Mouse (Mus musculus) liver, embryonic 12.5 days (tissue): ENCODE data around the gene Wfdc21. TPM values are rescaled to one million over a fixed set of nuclear protein-coding genes. Genes with fewer than 3 reads are reported as not detected.

Experiments
- ATAC-seq: fragments of 200-750 bp; cut with Nextera tagmentation; 2 replicates; pipeline ENCODE4 v1.8.0; 2017; ENCODE audit warnings: moderate number of reproducible peaks, mild to moderate bottlenecking, moderate library complexity
- H3K27ac ChIP-seq: fragments of 300-500 bp; sonication (generic); 2 replicates; pipeline ENCODE4 v1.5.1; 2016; ENCODE audit warnings: mild to moderate bottlenecking
- H3K27me3 ChIP-seq: fragments of 300-500 bp; sonication (generic); replicated peaks from 2 replicates; pipeline ENCODE4 v1.6.1; 2016; ENCODE audit warnings: mild to moderate bottlenecking, moderate library complexity
- H3K36me3 ChIP-seq: fragments of 300-500 bp; sonication (generic); 2 replicates; pipeline ENCODE4 v1.6.1; 2016; ENCODE audit warnings: mild to moderate bottlenecking, moderate library complexity
- H3K4me1 ChIP-seq: fragments of 300-500 bp; sonication (generic); 2 replicates; pipeline ENCODE4 v1.6.1; 2016
- H3K4me2 ChIP-seq: fragments of 300-500 bp; sonication (generic); 2 replicates; pipeline ENCODE4 v1.6.1; 2016; ENCODE audit warnings: mild to moderate bottlenecking, moderate library complexity
- H3K4me3 ChIP-seq: fragments of 300-500 bp; sonication (generic); 2 replicates; pipeline ENCODE4 v1.5.1; 2016; ENCODE audit warnings: mild to moderate bottlenecking, moderate library complexity
- H3K9ac ChIP-seq: fragments of 300-500 bp; sonication (generic); 2 replicates; pipeline ENCODE4 v1.6.1; 2016; ENCODE audit warnings: mild to moderate bottlenecking, moderate library complexity
- H3K9me3 ChIP-seq: fragments of 300-500 bp; sonication (generic); replicated peaks from 2 replicates; pipeline ENCODE4 v1.6.1; 2016; ENCODE audit warnings: mild to moderate bottlenecking, moderate library complexity
- WGBS: fragments of 180-500 bp; shearing (Covaris S2); methylation state at CpG from one replicate; pipeline ENCODE4 v1.1.7; 2016; ENCODE audit not compliant: insufficient replicate concordance; 5-methylcytosine and 5-hydroxymethylcytosine counted together
- polyA plus RNA-seq: library from polyadenylated mRNA; unstranded; fragments of >200 nt; fragmentation: Nextera tagmentation; extraction: Ambion mirVana; gene quantifications from 2 replicates; pipeline ENCODE4 v1.2.1, GENCODE M21; 2016

The Wfdc21 gene
- polyA plus RNA-seq, 1 experiment from 2014 or later: 4.1 TPM

DNA sequence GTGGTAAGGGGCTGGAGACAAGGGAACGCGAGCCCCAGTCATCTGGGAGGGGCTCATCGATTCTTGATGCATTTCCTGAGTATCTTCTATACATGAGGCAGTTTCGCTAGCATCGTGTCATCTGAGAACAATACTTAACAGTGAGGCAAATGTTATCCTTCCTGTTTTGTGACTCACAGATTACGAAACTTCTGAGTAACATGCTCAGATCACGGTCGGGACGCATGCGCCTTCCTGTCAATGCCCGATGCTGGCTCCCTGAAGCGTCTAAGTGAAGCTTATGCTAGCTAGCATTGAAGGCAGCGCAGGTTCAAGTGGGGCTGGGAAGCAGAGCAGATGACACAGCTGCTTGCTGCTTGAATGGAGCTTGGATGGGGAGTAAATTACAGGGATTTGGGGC is 42.5 kb downstream of the Wfdc21 start:
- Histone ChIP-seq H3K4me1 (no peaks in the 10 kb centered on the region), H3K4me3 (no peak overlapping the region), H3K27me3 (0 out of 2 replicates have a peak, but pooled peaks cover 2% of the 10 kb centered on the region), H3K4me2 (no peak overlapping the region), H3K27ac (no peak overlapping the region), H3K9me3 (no peaks in the 10 kb centered on the region), H3K9ac (no peak overlapping the region), H3K36me3 (no peaks in the 10 kb centered on the region)
- 26% methylated on average over 13 of the region's 13 CpGs for WGBS
- ATAC-seq: no peak

DNA sequence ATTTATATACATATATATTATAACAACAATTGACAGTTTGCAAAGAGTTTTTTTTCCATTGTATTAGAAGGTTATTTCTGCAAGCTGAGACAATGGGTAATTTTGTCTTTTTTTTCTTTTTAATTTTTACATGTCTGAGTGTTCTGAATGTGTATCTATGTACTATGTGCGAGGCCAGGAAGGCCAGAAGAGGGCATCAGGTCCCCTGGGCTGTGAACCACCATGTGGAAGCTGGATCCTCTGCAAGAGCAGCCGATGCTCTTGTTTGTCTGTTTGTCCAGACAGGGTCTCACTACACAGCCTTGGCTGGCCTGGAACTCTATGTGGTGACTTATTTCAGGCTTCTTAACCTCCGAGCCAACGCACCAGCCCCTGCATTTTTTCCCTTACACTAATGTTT is 44.4 kb downstream of the Wfdc21 start:
- Histone ChIP-seq H3K36me3 (no peaks in the 10 kb centered on the region), H3K27ac (no peak overlapping the region), H3K9me3 (no peaks in the 10 kb centered on the region), H3K27me3 (0 out of 2 replicates have a peak, but pooled peaks cover 6% of the 10 kb centered on the region), H3K9ac (no peak overlapping the region), H3K4me3 (no peak overlapping the region), H3K4me2 (no peak overlapping the region), H3K4me1 (no peaks in the 10 kb centered on the region)
- 40% methylated on average over 4 of the region's 4 CpGs for WGBS
- ATAC-seq: no peak

DNA sequence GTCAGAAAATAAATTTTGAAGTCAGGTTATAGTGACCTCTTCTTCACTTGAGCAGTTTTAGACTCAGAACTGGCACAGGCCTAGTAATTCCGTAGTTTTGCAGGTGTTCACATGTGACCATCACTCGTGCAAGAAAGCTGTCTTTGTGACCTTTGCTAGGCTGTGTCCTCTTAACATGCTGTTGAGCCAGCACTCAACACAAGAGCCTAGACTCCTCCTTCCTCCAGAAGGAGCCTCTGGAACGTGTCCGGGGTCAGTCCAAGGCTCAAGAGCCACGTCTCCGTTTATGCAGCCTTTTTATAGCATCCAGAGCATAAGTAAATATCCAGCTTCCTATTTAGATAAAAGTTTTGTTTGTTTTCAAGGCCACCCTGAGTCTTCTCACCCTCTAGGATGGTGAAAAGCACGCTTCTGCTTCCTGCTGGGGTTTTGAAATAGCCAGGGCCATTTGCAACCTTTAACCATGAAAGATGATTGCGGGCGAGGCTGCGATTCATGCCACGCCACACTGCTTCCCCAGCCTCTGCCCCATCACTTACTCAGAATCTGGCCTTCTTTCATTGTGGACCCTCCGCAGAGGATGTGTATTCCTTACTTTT is 45.7 kb downstream of the Wfdc21 start:
- Histone ChIP-seq H3K36me3 (no peaks in the 10 kb centered on the region), H3K27ac (no peak overlapping the region), H3K9ac (no peak overlapping the region), H3K9me3 (no peaks in the 10 kb centered on the region), H3K4me3 (no peak overlapping the region), H3K4me2 (no peak overlapping the region), H3K4me1 (no peaks in the 10 kb centered on the region), H3K27me3 (0 out of 2 replicates have a peak, but pooled peaks cover 6% of the 10 kb centered on the region)
- no peak for ATAC-seq
- 73% methylated on average over 12 of the region's 12 CpGs for WGBS

GRCm38 (mm10) chr11:83793264-83793663 is 46.5 kb downstream of the Wfdc21 start:
- no peak overlapping the region for H3K4me3 ChIP-seq

GRCm38 (mm10) chr11:83796112-83796511 is 49.4 kb downstream of the Wfdc21 start:
- H3K36me3 ChIP-seq: no peaks in the 10 kb centered on the region
- no peak overlapping the region for H3K4me2 ChIP-seq
- no peak overlapping the region for H3K9ac ChIP-seq
- peaks cover 16% of the 10 kb centered on the region; the same call in 1 of the 2 replicates for H3K27me3 ChIP-seq
- no peaks in the 10 kb centered on the region for H3K9me3 ChIP-seq
- 74% methylated on average over 6 of the region's 6 CpGs for WGBS
- ATAC-seq: no peak
- no peak overlapping the region for H3K4me3 ChIP-seq
- H3K4me1 ChIP-seq: no peaks in the 10 kb centered on the region
- H3K27ac ChIP-seq: no peak overlapping the region

More at GRCm38 (mm10) chr11:83793264-83793663, 46.5 kb downstream of the Wfdc21 start:
- 0 out of 2 replicates have a peak, but pooled peaks cover 6% of the 10 kb centered on the region for H3K27me3 ChIP-seq
- H3K9me3 ChIP-seq: no peaks in the 10 kb centered on the region
- 75% methylated on average over 14 of the region's 14 CpGs for WGBS
- no peak overlapping the region for H3K27ac ChIP-seq
- no peak overlapping the region for H3K4me2 ChIP-seq
- no peaks in the 10 kb centered on the region for H3K4me1 ChIP-seq
- no peak for ATAC-seq
- no peak overlapping the region for H3K9ac ChIP-seq
- no peaks in the 10 kb centered on the region for H3K36me3 ChIP-seq

DNA sequence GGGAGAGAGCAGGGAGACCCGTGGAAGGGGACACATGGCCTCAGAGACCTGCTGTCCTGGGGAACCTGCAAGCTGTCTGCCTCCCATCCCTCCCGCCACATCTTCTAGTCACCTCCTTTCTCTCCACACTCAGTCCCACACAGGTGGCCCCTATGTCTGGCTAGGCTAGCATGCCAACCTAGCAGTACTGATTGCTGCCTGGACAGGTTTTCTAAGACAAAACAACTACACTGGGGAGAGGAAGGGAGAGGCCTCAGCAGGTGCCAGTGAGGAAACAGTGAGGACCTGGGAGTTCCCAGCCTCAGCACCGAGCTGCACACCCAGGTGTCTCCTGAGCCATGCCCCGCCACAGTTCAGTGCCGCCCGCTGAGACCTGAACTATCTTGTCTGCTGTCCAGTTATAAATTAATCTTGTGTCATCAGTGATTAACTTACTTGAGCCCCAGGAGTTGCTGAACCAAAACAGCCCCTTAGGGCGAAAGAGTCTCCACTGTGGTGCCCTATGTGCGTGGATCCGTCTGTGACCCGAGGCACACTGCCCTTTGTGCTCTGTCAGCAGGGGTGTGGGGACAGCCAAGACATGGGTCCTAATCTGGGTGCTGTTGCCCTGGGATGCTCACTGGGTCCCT is 50.4 kb downstream of the Wfdc21 start:
- Histone ChIP-seq H3K4me1 (no peaks in the 10 kb centered on the region), H3K27me3 (peaks cover 16% of the 10 kb centered on the region; the same call in 1 of the 2 replicates), H3K9ac (no peak overlapping the region), H3K4me2 (no peak overlapping the region), H3K36me3 (no peaks in the 10 kb centered on the region), H3K27ac (no peak overlapping the region), H3K9me3 (no peaks in the 10 kb centered on the region), H3K4me3 (no peak overlapping the region)
- 72% methylated on average over 10 of the region's 10 CpGs for WGBS
- ATAC-seq: no peak

DNA sequence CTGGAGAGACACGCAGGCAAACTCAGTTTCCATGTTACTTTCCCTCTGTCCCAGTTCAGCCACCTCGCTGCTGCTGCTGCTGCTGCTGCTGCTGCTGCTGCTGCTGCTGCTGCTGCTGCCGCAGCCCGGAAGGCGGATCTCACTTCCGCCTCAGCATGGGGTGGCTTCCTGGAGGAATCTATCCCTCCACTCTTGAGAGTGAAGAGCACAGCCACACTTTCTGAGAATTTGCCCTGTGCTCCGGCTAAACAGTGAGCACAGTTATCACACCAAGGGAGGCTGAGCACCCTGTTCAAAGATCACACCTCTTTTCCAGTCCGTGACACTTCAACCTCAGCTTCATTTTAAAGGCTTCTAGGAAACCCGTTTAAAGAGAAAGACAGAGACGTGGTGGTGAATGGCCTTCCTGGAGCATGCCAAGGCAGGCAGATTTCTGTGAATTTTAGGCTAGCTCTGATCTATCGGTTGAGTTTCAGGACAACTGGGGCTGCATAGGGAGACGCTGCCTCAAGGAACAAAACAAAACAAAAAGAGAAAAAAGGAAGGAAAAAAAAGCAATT is 53.2 kb downstream of the Wfdc21 start:
- H3K4me2 ChIP-seq: no peak overlapping the region
- peaks cover 9% of the 10 kb centered on the region; the same call in 1 of the 2 replicates for H3K27me3 ChIP-seq
- no peaks in the 10 kb centered on the region for H3K9me3 ChIP-seq
- WGBS: 49% methylated on average over 12 of the region's 12 CpGs
- no peak overlapping the region for H3K4me3 ChIP-seq
- no peaks in the 10 kb centered on the region for H3K36me3 ChIP-seq
- H3K4me1 ChIP-seq: no peaks in the 10 kb centered on the region
- no peak overlapping the region for H3K9ac ChIP-seq
- ATAC-seq: no peak
- no peak overlapping the region for H3K27ac ChIP-seq

GRCm38 (mm10) chr11:83802166-83802565 is 55.4 kb downstream of the Wfdc21 start:
- no peak overlapping the region for H3K4me2 ChIP-seq
- no peak overlapping the region for H3K27ac ChIP-seq
- H3K27me3 ChIP-seq: peaks cover 9% of the 10 kb centered on the region; the same call in 1 of the 2 replicates
- no peak overlapping the region for H3K4me3 ChIP-seq
- H3K9me3 ChIP-seq: no peaks in the 10 kb centered on the region
- 59% methylated on average over 8 of the region's 8 CpGs for WGBS
- H3K36me3 ChIP-seq: no peaks in the 10 kb centered on the region
- H3K4me1 ChIP-seq: no peaks in the 10 kb centered on the region
- no peak for ATAC-seq
- no peak overlapping the region for H3K9ac ChIP-seq

Other genes starting within 250 kb of the Wfdc21 start
- gene Heatr9, start 224.8 kb upstream of the Wfdc21 start, polyA plus RNA-seq: not detected in 2 replicates
- 0.33 TPM in 1 of 2 replicates, not detected in the other for gene Ccl5, start 216.4 kb upstream of the Wfdc21 start, polyA plus RNA-seq
- gene Ccl9, start 168.3 kb upstream of the Wfdc21 start, polyA plus RNA-seq: 9.7 and 11.9 TPM in 2 replicates
- gene Ccl6, start 153.9 kb upstream of the Wfdc21 start, polyA plus RNA-seq: 8.0 and 8.8 TPM in 2 replicates
- gene Rpl9-ps1, start 101.3 kb upstream of the Wfdc21 start, polyA plus RNA-seq: not detected in 2 replicates
- 1.6 and 2.0 TPM in 2 replicates for gene Ccl3, start 97.6 kb upstream of the Wfdc21 start, polyA plus RNA-seq
- 0.85 and 0.99 TPM in 2 replicates for gene Ccl4, start 84.4 kb upstream of the Wfdc21 start, polyA plus RNA-seq
- gene Wfdc17, start 42.9 kb upstream of the Wfdc21 start, polyA plus RNA-seq: 4.5 and 6.1 TPM in 2 replicates
- gene Wfdc18, start 37.9 kb upstream of the Wfdc21 start, polyA plus RNA-seq: not detected in 2 replicates
- gene Heatr6, start 6.8 kb downstream of the Wfdc21 start, polyA plus RNA-seq: 9.7 and 10.4 TPM in 2 replicates
- gene Hnf1b, start 103.1 kb downstream of the Wfdc21 start, polyA plus RNA-seq: 2.2 and 2.5 TPM in 2 replicates
- gene Ddx52, start 195.1 kb downstream of the Wfdc21 start, polyA plus RNA-seq: 24.3 and 27.4 TPM in 2 replicates
- gene Synrg, start 217.5 kb downstream of the Wfdc21 start, polyA plus RNA-seq: 10.2 and 11.2 TPM in 2 replicates